Comparison of ENCODE assay signal across 8 mouse cellular contexts in the genomic region with DNA sequence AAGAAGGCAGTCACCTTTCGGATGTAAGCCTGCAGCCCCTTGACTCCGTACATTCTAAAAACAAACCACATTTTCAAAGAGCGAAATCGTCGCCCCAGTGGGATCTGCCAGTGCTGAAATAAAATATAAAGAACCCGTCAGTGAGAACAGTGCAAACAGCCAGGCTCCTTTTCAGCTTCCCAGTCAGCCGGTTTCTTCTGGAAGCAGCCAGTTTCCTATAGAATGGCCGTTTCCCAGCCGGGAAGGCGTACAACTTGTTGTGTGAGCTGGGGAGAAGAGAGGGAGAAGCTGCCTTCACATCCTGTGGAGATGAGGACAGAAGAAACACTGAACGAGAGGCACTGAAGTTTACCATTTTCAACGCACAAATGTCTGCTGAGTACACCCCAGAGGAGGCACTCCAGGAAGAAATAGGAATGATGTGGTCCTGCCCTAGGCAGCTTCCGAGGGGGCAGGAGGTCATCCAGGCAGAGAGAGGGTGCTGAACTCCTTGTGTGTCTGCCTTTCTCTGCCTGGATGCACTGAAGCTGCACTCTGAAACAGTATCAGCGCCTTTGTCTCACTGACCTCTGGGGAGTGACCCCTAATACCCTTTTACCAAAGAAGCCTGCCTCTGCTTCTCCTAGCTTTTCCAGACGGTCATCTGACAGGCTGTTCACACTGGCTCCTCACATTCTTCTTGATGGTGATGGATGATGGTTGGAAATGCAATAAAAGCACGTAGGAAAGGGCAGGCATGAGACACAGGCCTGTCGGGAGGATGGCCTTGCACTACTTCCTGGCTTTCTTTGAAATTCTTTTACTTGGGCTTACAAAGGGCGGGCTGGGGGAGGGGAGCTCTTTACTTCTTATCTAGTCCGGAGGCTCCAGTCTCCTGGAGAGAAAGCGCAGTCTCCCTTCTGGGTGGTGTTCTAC. TPM values are rescaled to one million over a fixed set of nuclear protein-coding genes. Genes with fewer than 3 reads are reported as not detected.
DNase-seq lines count a peak whose midpoint lies in the region; ATAC-seq and TF ChIP-seq lines count a peak whose summit lies in the region.

No protein-coding gene starts in this region.

- peaks cover 38% of the 10 kb centered on the region for H3K4me1 ChIP-seq in heart, postnatal 0 days (ENCODE audit: control insufficient read depth, insufficient read depth)
- peaks cover 17% of the 10 kb centered on the region for H3K4me1 ChIP-seq in liver, postnatal 0 days (ENCODE audit: insufficient read depth)

- no peaks in the 10 kb centered on the region for H3K9me3 ChIP-seq in heart, postnatal 0 days (replicated peaks; ENCODE audit: control insufficient read depth, low read length)
- H3K9me3 ChIP-seq in liver, postnatal 0 days (ENCODE audit: low read length): no peaks in the 10 kb centered on the region

- no peak for TF ChIP-seq EP300 in heart, postnatal 0 days (IDR thresholded peaks at IDR 0.05; ENCODE audit: low read depth)
- 0 out of 2 replicates have a peak, but pooled peaks have one; percentile 25 for TF ChIP-seq EP300 in liver, postnatal 0 days (IDR thresholded peaks at IDR 0.05; ENCODE audit: low read depth)

- no peaks in the 10 kb centered on the region for H3K36me3 ChIP-seq in heart, postnatal 0 days (replicated peaks; ENCODE audit: control insufficient read depth, insufficient read depth, low read length)
- no peaks in the 10 kb centered on the region for H3K36me3 ChIP-seq in liver, postnatal 0 days (replicated peaks; ENCODE audit: insufficient read depth, low read length)

- no peak for TF ChIP-seq CTCF in heart, postnatal 0 days (IDR thresholded peaks at IDR 0.05; ENCODE audit: low read depth)
- no peak for TF ChIP-seq CTCF in liver, postnatal 0 days (IDR thresholded peaks at IDR 0.05; ENCODE audit: low read depth)
- TF ChIP-seq CTCF in layer of hippocampus, adult 2 months (conservative IDR thresholded peaks at IDR 0.05): no peak

- peak; percentile 28; the same call in 1 of the 2 replicates for ATAC-seq in frontal cortex, adult (ENCODE audit: low TSS enrichment)
- ATAC-seq in heart, postnatal 0 days (ENCODE audit: insufficient read depth, low read depth): no peak
- peak; percentile 34 for ATAC-seq in liver, postnatal 0 days

- no peak overlapping the region for H3K4me2 ChIP-seq in heart, postnatal 0 days (ENCODE audit: low read depth, low read length)
- H3K4me2 ChIP-seq in liver, postnatal 0 days (ENCODE audit: low read depth, low read length): no peak overlapping the region

- no peak for DNase-seq in frontal cortex, adult 2 months (ENCODE audit: extremely low spot score in 1 of 2, low spot score in 1 of 2)
- DNase-seq in adrenal gland, postnatal 14 days: peak; percentile 77
- no peak for DNase-seq in heart, postnatal 0 days (ENCODE audit: low spot score)
- DNase-seq in liver, postnatal 0 days: no peak
- no peak for DNase-seq in spleen, adult 12 weeks (ENCODE audit: low spot score)
- no peak for DNase-seq in cerebellum, adult 18-20 months
- no peak for DNase-seq in layer of hippocampus, adult 2 months (ENCODE audit: low spot score in 2 of 2)

- peak overlapping the region; percentile 94 for H3K27ac ChIP-seq in heart, postnatal 0 days (ENCODE audit: low read depth)
- H3K27ac ChIP-seq in liver, postnatal 0 days (ENCODE audit: low read depth): peak overlapping the region; percentile 31
- no peak overlapping the region for H3K27ac ChIP-seq in layer of hippocampus, adult 2 months

- 0 out of 2 replicates have a peak overlapping the region, but pooled peaks have one; percentile 29 for H3K9ac ChIP-seq in heart, postnatal 0 days (replicated peaks; ENCODE audit: low read depth, low read length)
- peak overlapping the region; percentile 26 for H3K9ac ChIP-seq in liver, postnatal 0 days (replicated peaks)

- WGBS in heart, postnatal 0 days: 19% methylated on average over 20 of the region's 20 CpGs
- WGBS in liver, postnatal 0 days (ENCODE audit: insufficient replicate concordance): 54% methylated on average over 20 of the region's 20 CpGs

- no peak overlapping the region for H3K4me3 ChIP-seq in heart, postnatal 0 days (ENCODE audit: low read depth, low read length)
- no peak overlapping the region for H3K4me3 ChIP-seq in liver, postnatal 0 days (ENCODE audit: low read depth, low read length)
- no peak overlapping the region for H3K4me3 ChIP-seq in layer of hippocampus, adult 2 months

- no peaks in the 10 kb centered on the region for H3K27me3 ChIP-seq in heart, postnatal 0 days (ENCODE audit: control insufficient read depth, insufficient read depth, low read length)
- H3K27me3 ChIP-seq in liver, postnatal 0 days (ENCODE audit: insufficient read depth, low read length): no peaks in the 10 kb centered on the region

RNA-seq across cellular contexts. Expression of a gene that starts 13.7 kb away (rescaled TPM):
- polyA plus RNA-seq in frontal cortex, adult 2 months (2012; rRNA removed): 0.58 and 0.69 TPM in 2 replicates
- total RNA-seq in adrenal gland, postnatal 14 days (2021): 8.0 and 9.2 TPM in 2 replicates
- 10.8 and 11.4 TPM in 2 replicates for total RNA-seq in heart, postnatal 0 days (2014; rRNA removed; ENCODE audit: low replicate concordance)
- polyA plus RNA-seq in heart, postnatal 0 days (2015; fragmentation: Nextera tagmentation; extraction: Ambion mirVana): 11.6 and 12.0 TPM in 2 replicates
- 26.1 and 31.2 TPM in 2 replicates for polyA plus RNA-seq in liver, postnatal 0 days (2015; fragmentation: Nextera tagmentation; extraction: Ambion mirVana)
- total RNA-seq in layer of hippocampus, adult 2 months (2021): under 1 TPM; 0.61 to 0.67 TPM
